Mouse (Mus musculus): Measurements from ENCODE around the gene Slc15a3.

DNA sequence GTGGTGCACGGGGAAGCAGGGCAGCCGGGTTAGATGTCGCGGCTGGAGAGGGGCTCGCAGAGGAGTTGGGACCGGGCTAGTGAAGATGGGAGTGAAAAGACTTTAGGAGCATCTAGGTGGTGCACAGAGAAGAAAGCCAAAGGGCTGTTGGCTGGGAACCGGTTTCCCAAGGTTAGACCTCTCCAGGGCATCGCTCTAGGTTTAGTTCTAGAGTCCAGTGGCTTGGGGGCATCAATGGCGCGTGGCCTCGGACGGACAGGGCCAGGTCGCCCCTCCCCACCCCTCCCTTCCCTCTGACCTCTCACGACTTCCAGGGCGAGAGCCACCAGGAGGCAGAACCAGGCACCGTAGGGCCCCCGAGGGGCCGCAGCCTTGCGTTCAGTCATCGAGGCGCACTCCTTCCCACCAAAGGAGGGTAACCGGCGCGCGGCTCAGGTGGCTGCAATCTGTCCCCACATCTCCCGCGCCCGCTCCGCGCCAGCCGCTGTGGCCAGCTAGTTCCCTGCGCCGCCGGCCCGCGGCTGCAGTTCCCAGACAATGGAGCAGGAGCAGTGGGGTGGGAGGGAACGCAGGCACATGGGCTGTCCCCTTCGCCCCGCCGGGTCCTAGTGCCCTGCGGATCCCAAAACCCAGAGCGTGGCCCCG, 29.8 kb downstream of the Slc15a3 start:
- TF ChIP-seq POLR2A (IDR thresholded peaks at IDR 0.05; ENCODE audit: borderline replicate concordance, low read depth, low read length): no peak
- no peak for TF ChIP-seq CTCF (IDR thresholded peaks at IDR 0.05; ENCODE audit: low read depth, low read length)

All from bone marrow macrophage, adult 2 months (primary cell).